Mouse (Mus musculus) heart, embryonic 12.5 days (tissue): Measurements from ENCODE around the gene Ccdc85c. TPM values are rescaled to one million over a fixed set of nuclear protein-coding genes. Genes with fewer than 3 reads are reported as not detected.

Source experiments
- ATAC-seq: fragments of 200-750 bp; cut with Nextera tagmentation; 2 replicates; pipeline ENCODE4 v1.8.0; 2017; ENCODE audit warnings: moderate TSS enrichment, moderate library complexity; ENCODE audit not compliant: insufficient number of reproducible peaks, low FRiP score
- H3K27ac ChIP-seq: fragments of 300-500 bp; sonication (generic); 2 replicates; pipeline ENCODE4 v1.5.1; 2016; ENCODE audit warnings: mild to moderate bottlenecking, moderate library complexity; ENCODE audit not compliant: poor library complexity, severe bottlenecking
- H3K27me3 ChIP-seq: fragments of 300-500 bp; sonication (generic); replicated peaks from 2 replicates; pipeline ENCODE4 v1.6.1; 2016; ENCODE audit warnings: mild to moderate bottlenecking, moderate library complexity
- H3K36me3 ChIP-seq: fragments of 300-500 bp; sonication (generic); 2 replicates; pipeline ENCODE4 v1.6.1; 2016; ENCODE audit warnings: mild to moderate bottlenecking, moderate library complexity
- H3K4me1 ChIP-seq: fragments of 300-500 bp; sonication (generic); replicated peaks from 2 replicates; pipeline ENCODE4 v1.6.1; 2016; ENCODE audit warnings: mild to moderate bottlenecking
- H3K4me2 ChIP-seq: fragments of 300-500 bp; sonication (generic); 2 replicates; pipeline ENCODE4 v1.6.1; 2016; ENCODE audit warnings: mild to moderate bottlenecking, moderate library complexity
- H3K4me3 ChIP-seq: fragments of 300-500 bp; sonication (generic); 2 replicates; pipeline ENCODE4 v1.5.1; 2016; ENCODE audit warnings: mild to moderate bottlenecking
- H3K9ac ChIP-seq: fragments of 300-500 bp; sonication (generic); 2 replicates; pipeline ENCODE4 v1.6.1; 2016; ENCODE audit warnings: mild to moderate bottlenecking, moderate library complexity
- H3K9me3 ChIP-seq: fragments of 300-500 bp; sonication (generic); replicated peaks from 2 replicates; pipeline ENCODE4 v1.6.1; 2016; ENCODE audit warnings: mild to moderate bottlenecking, moderate library complexity
- WGBS: fragments of 180-500 bp; shearing (Covaris S2); methylation state at CpG from one replicate; pipeline ENCODE4 v1.1.7; 2016; 5-methylcytosine and 5-hydroxymethylcytosine counted together
- polyA plus RNA-seq: library from polyadenylated mRNA; unstranded; fragments of >200 nt; fragmentation: Nextera tagmentation; extraction: Ambion mirVana; gene quantifications from 2 replicates; pipeline ENCODE4 v1.2.1, GENCODE M21; 2016

Ccdc85c gene
- polyA plus RNA-seq, 1 experiment from 2014 or later: 6.0 TPM

GRCm38 (mm10) chr12:108195761-108196160, 79.5 kb downstream of the Ccdc85c start:
- Histone ChIP-seq H3K4me2 (no peak overlapping the region), H3K27me3 (no peaks in the 10 kb centered on the region), H3K27ac (no peak overlapping the region), H3K9ac (no peak overlapping the region), H3K4me3 (no peak overlapping the region), H3K9me3 (no peaks in the 10 kb centered on the region), H3K4me1 (no peaks in the 10 kb centered on the region), H3K36me3 (peaks cover 93% of the 10 kb centered on the region)
- no peak for ATAC-seq
- WGBS: 95% methylated on average over 11 of the region's 11 CpGs

GRCm38 (mm10) chr12:108193878-108194277, 81.3 kb downstream of the Ccdc85c start:
- Histone ChIP-seq H3K27me3 (no peaks in the 10 kb centered on the region), H3K4me2 (no peak overlapping the region), H3K9me3 (no peaks in the 10 kb centered on the region), H3K36me3 (peaks cover 91% of the 10 kb centered on the region), H3K4me3 (no peak overlapping the region), H3K9ac (no peak overlapping the region), H3K27ac (no peak overlapping the region), H3K4me1 (no peaks in the 10 kb centered on the region)
- 84% methylated on average over 5 of the region's 5 CpGs for WGBS
- no peak for ATAC-seq

GRCm38 (mm10) chr12:108187541-108188091, 87.6 kb downstream of the Ccdc85c start:
- H3K27me3 ChIP-seq: no peaks in the 10 kb centered on the region
- peaks cover 77% of the 10 kb centered on the region for H3K36me3 ChIP-seq
- H3K9me3 ChIP-seq: no peaks in the 10 kb centered on the region
- H3K27ac ChIP-seq: no peak overlapping the region
- no peak overlapping the region for H3K4me2 ChIP-seq
- WGBS: 91% methylated on average over 6 of the region's 6 CpGs
- ATAC-seq: no peak
- no peak overlapping the region for H3K9ac ChIP-seq
- no peak overlapping the region for H3K4me3 ChIP-seq
- no peaks in the 10 kb centered on the region for H3K4me1 ChIP-seq

- Histone ChIP-seq H3K9me3 (no peaks in the 10 kb centered on the region), H3K4me3 (no peak overlapping the region), H3K36me3 (peaks cover 31% of the 10 kb centered on the region), H3K9ac (no peak overlapping the region), H3K4me2 (no peak overlapping the region), H3K4me1 (peaks cover 19% of the 10 kb centered on the region), H3K27ac (no peak overlapping the region), H3K27me3 (no peaks in the 10 kb centered on the region)
- 90% methylated on average over 6 of the region's 6 CpGs for WGBS
- no peak for ATAC-seq
Observed at GRCm38 (mm10) chr12:108181716-108182115, 93.5 kb downstream of the Ccdc85c start.

GRCm38 (mm10) chr12:108179321-108180266, 95.6 kb downstream of the Ccdc85c start, which contains the start of gene Ccnk:
Ccnk (plus strand) TSS chr12:108179579.
- WGBS: under 1% methylated on average over 82 of the region's 82 CpGs

GRCm38 (mm10) chr12:108179246-108179320, 96.1 kb downstream of the Ccdc85c start, which contains the start of gene Setd3:
Setd3 (minus strand) TSS chr12:108179314.
- peak within 1 kb of the TSS; percentile 98 for H3K9ac ChIP-seq
- H3K27ac ChIP-seq: peak within 1 kb of the TSS; percentile 83
- no peak for ATAC-seq
- peaks cover 14% of the 10 kb centered on the region for H3K36me3 ChIP-seq
- H3K4me1 ChIP-seq: peaks cover 29% of the 10 kb centered on the region
- 0% methylated on average over 7 of the region's 9 CpGs for WGBS
- peak within 1 kb of the TSS; percentile 88 for H3K4me2 ChIP-seq
- no peaks in the 10 kb centered on the region for H3K27me3 ChIP-seq
- H3K4me3 ChIP-seq: peak within 1 kb of the TSS; percentile 78
- no peaks in the 10 kb centered on the region for H3K9me3 ChIP-seq

More at GRCm38 (mm10) chr12:108179321-108180266, 95.6 kb downstream of the Ccdc85c start, which contains the start of gene Ccnk:
- Histone ChIP-seq H3K9ac (peak within 1 kb of the TSS; percentile 98), H3K27me3 (no peaks in the 10 kb centered on the region), H3K4me3 (peak within 1 kb of the TSS; percentile 78), H3K9me3 (no peaks in the 10 kb centered on the region), H3K27ac (peak within 1 kb of the TSS; percentile 83), H3K4me2 (peak within 1 kb of the TSS; percentile 88), H3K36me3 (peaks cover 17% of the 10 kb centered on the region), H3K4me1 (peaks cover 27% of the 10 kb centered on the region)
- peak; percentile 98 for ATAC-seq

GRCm38 (mm10) chr12:108178331-108179245, 96.6 kb downstream of the Ccdc85c start:
- Histone ChIP-seq H3K9me3 (no peaks in the 10 kb centered on the region), H3K4me2 (peak overlapping the region; percentile 84), H3K27ac (peak overlapping the region; percentile 83), H3K27me3 (no peaks in the 10 kb centered on the region), H3K4me3 (peak overlapping the region; percentile 78), H3K36me3 (peaks cover 9% of the 10 kb centered on the region), H3K9ac (peak overlapping the region; percentile 98), H3K4me1 (peaks cover 29% of the 10 kb centered on the region)
- under 1% methylated on average over 93 of the region's 103 CpGs for WGBS
- peak; percentile 58 for ATAC-seq

- Histone ChIP-seq H3K9me3 (no peaks in the 10 kb centered on the region), H3K4me1 (peaks cover 39% of the 10 kb centered on the region), H3K4me2 (no peak overlapping the region), H3K27ac (0 out of 2 replicates have a peak overlapping the region, but pooled peaks have one; percentile 21), H3K27me3 (no peaks in the 10 kb centered on the region), H3K4me3 (no peak overlapping the region), H3K9ac (no peak overlapping the region), H3K36me3 (no peaks in the 10 kb centered on the region)
- 76% methylated on average over 3 of the region's 3 CpGs for WGBS
- no peak for ATAC-seq
Observed at GRCm38 (mm10) chr12:108176366-108176765, 98.9 kb downstream of the Ccdc85c start.

GRCm38 (mm10) chr12:108174606-108175505, 100.4 kb downstream of the Ccdc85c start:
- no peak overlapping the region for H3K27ac ChIP-seq
- no peak overlapping the region for H3K4me2 ChIP-seq
- 63% methylated on average over 8 of the region's 8 CpGs for WGBS
- H3K9ac ChIP-seq: no peak overlapping the region
- no peak overlapping the region for H3K4me3 ChIP-seq
- peaks cover 38% of the 10 kb centered on the region for H3K4me1 ChIP-seq
- no peak for ATAC-seq
- no peaks in the 10 kb centered on the region for H3K36me3 ChIP-seq
- H3K9me3 ChIP-seq: no peaks in the 10 kb centered on the region
- H3K27me3 ChIP-seq: no peaks in the 10 kb centered on the region

- no peaks in the 10 kb centered on the region for H3K27me3 ChIP-seq
- H3K4me1 ChIP-seq: peaks cover 47% of the 10 kb centered on the region
- no peak overlapping the region for H3K4me3 ChIP-seq
- no peak overlapping the region for H3K9ac ChIP-seq
- H3K27ac ChIP-seq: no peak overlapping the region
- WGBS: 58% methylated on average over 4 of the region's 4 CpGs
- H3K9me3 ChIP-seq: no peaks in the 10 kb centered on the region
- no peak for ATAC-seq
- H3K4me2 ChIP-seq: no peak overlapping the region
- no peaks in the 10 kb centered on the region for H3K36me3 ChIP-seq
Observed at GRCm38 (mm10) chr12:108172639-108173038, 102.6 kb downstream of the Ccdc85c start.
